Mouse (Mus musculus) embryo, embryonic 10.5 days (tissue): Measurements from ENCODE around the gene Med12l.
"Not testable (repeated sequence)": the region's sequence is repeated elsewhere in the genome, so short reads cannot be mapped to it uniquely, and the experiment has no call there.

Source experiments
- DNase-seq: peaks from one replicate; pipeline ENCODE4 v3.0.0-alpha.2; 2015; ENCODE audit warnings: low spot score

The Med12l gene

GRCm38 (mm10) chr3:59022971-59023370, 17.3 kb downstream of the Med12l start:
- DNase-seq: no peak

GRCm38 (mm10) chr3:59024531-59025192, 19.0 kb downstream of the Med12l start:
- DNase-seq: no peak

- DNase-seq: peak; percentile 21
These were observed 19.5 kb downstream of the Med12l start for GRCm38 (mm10) chr3:59025193-59025535.

- no peak for DNase-seq
These were observed 23.1 kb downstream of the Med12l start for GRCm38 (mm10) chr3:59028696-59029095.

GRCm38 (mm10) chr3:59030986-59031385, 25.4 kb downstream of the Med12l start:
- no peak for DNase-seq

- no peak for DNase-seq
These were observed 35.9 kb downstream of the Med12l start for GRCm38 (mm10) chr3:59041487-59041886.

GRCm38 (mm10) chr3:59054834-59055535, 49.4 kb downstream of the Med12l start:
- no peak for DNase-seq

- peak; percentile 94 for DNase-seq
These were observed 53.5 kb downstream of the Med12l start for GRCm38 (mm10) chr3:59059022-59059541.

- no peak for DNase-seq
These were observed 54.5 kb downstream of the Med12l start for GRCm38 (mm10) chr3:59060131-59060530.

- no peak for DNase-seq
These were observed 56.5 kb downstream of the Med12l start for GRCm38 (mm10) chr3:59062141-59062540.

- DNase-seq: no peak
These were observed 57.8 kb downstream of the Med12l start for GRCm38 (mm10) chr3:59063431-59063830.

GRCm38 (mm10) chr3:59065937-59066336, 60.3 kb downstream of the Med12l start:
- no peak for DNase-seq

- DNase-seq: no peak
These were observed 61.1 kb downstream of the Med12l start for GRCm38 (mm10) chr3:59066558-59067294.

GRCm38 (mm10) chr3:59069071-59069470, 63.4 kb downstream of the Med12l start:
- DNase-seq: not testable (repeated sequence)

- peak; percentile 21 for DNase-seq
These were observed 71.7 kb downstream of the Med12l start for GRCm38 (mm10) chr3:59077278-59077677.

GRCm38 (mm10) chr3:59078585-59078984, 73.0 kb downstream of the Med12l start:
- no peak for DNase-seq

GRCm38 (mm10) chr3:59079327-59079726, 73.7 kb downstream of the Med12l start:
- peak; percentile 87 for DNase-seq

GRCm38 (mm10) chr3:59080293-59080916, 74.8 kb downstream of the Med12l start:
- DNase-seq: peak; percentile 17

- peak; percentile 22 for DNase-seq
These were observed 75.3 kb downstream of the Med12l start for GRCm38 (mm10) chr3:59080919-59081318.

GRCm38 (mm10) chr3:59092702-59093101, 87.1 kb downstream of the Med12l start:
- DNase-seq: no peak

- DNase-seq: no peak
These were observed 91.8 kb downstream of the Med12l start for GRCm38 (mm10) chr3:59097421-59097820.

- DNase-seq: no peak
These were observed 92.9 kb downstream of the Med12l start for GRCm38 (mm10) chr3:59098540-59098939.
